Mouse (Mus musculus): ENCODE measurements around the gene Vamp5. TPM values are rescaled to one million over a fixed set of nuclear protein-coding genes. Genes with fewer than 3 reads are reported as not detected.

The Vamp5 gene
- polyA plus RNA-seq, 1 experiment from 2014 or later = 19.6 TPM

DNA sequence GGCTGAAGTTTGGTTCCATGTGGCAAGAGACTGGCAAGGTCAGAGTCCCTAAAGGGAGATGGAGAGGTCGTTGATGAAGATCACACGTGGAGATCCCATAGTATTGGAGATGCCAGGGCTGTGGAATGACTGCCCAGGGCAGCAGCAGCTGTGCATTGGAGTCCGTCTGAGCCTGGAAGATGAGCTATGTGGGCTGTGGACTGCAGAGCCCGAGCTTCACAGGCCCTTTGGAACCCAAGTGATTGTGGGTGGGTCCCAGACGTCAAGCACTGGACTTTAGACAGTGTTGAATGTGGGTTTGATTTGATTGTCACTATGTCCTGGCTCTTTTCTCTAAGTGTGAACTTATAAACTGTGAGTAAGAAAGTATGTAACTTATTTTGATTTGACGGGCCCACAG lies 15.3 kb downstream of the Vamp5 start:
- Histone ChIP-seq H3K9ac (ENCODE audit: low read length) (no peak overlapping the region), H3K36me3 (ENCODE audit: control insufficient read depth, insufficient read depth, low read length) (peaks cover 3% of the 10 kb centered on the region; the same call in 1 of the 2 replicates), H3K9me3 (ENCODE audit: control insufficient read depth, low read length) (no peaks in the 10 kb centered on the region), H3K4me1 (replicated peaks; ENCODE audit: control insufficient read depth, insufficient read depth, low read length) (peaks cover 17% of the 10 kb centered on the region), H3K4me3 (ENCODE audit: low read depth, low read length) (no peak overlapping the region), H3K27ac (ENCODE audit: low read depth) (no peak overlapping the region), H3K4me2 (ENCODE audit: low read length) (no peak overlapping the region), H3K27me3 (replicated peaks; ENCODE audit: control insufficient read depth, insufficient read depth, low read length) (no peaks in the 10 kb centered on the region)
- DNase-seq (ENCODE audit: low spot score) (no peak), ATAC-seq (replicated peaks; ENCODE audit: low FRiP score, low TSS enrichment, low read depth) (no peak)
- 78% methylated on average over 6 of the region's 6 CpGs for WGBS

DNA sequence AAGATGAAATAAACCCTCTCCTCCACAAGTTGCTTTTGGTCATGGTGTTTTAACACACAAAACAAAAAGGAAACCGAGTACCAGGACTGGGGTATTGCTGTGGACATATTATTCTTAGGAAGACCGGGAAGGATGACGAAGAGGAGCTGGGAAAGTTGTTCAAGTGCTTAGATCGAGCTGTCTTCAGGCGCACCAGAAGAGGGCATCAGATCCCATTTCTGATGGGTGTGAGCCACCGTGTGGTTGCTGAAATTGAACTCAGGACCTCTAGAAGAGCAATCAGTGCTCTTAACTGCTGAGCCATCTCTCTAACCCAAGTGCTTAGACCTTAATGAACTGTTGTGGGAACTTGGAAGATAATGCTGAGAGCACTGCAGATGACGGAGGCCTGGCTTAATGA lies 16.3 kb downstream of the Vamp5 start:
- Histone ChIP-seq H3K4me3 (ENCODE audit: low read depth, low read length) (no peak overlapping the region), H3K27ac (ENCODE audit: low read depth) (no peak overlapping the region), H3K9me3 (ENCODE audit: control insufficient read depth, low read length) (no peaks in the 10 kb centered on the region), H3K4me1 (replicated peaks; ENCODE audit: control insufficient read depth, insufficient read depth, low read length) (peaks cover 17% of the 10 kb centered on the region), H3K4me2 (ENCODE audit: low read length) (no peak overlapping the region), H3K36me3 (ENCODE audit: control insufficient read depth, insufficient read depth, low read length) (peaks cover 13% of the 10 kb centered on the region), H3K27me3 (replicated peaks; ENCODE audit: control insufficient read depth, insufficient read depth, low read length) (no peaks in the 10 kb centered on the region), H3K9ac (ENCODE audit: low read length) (no peak overlapping the region)
- DNase-seq (ENCODE audit: low spot score) = no peak
- WGBS = 47% methylated on average over 7 of the region's 7 CpGs
- ATAC-seq (replicated peaks; ENCODE audit: low FRiP score, low TSS enrichment, low read depth) = no peak

DNA sequence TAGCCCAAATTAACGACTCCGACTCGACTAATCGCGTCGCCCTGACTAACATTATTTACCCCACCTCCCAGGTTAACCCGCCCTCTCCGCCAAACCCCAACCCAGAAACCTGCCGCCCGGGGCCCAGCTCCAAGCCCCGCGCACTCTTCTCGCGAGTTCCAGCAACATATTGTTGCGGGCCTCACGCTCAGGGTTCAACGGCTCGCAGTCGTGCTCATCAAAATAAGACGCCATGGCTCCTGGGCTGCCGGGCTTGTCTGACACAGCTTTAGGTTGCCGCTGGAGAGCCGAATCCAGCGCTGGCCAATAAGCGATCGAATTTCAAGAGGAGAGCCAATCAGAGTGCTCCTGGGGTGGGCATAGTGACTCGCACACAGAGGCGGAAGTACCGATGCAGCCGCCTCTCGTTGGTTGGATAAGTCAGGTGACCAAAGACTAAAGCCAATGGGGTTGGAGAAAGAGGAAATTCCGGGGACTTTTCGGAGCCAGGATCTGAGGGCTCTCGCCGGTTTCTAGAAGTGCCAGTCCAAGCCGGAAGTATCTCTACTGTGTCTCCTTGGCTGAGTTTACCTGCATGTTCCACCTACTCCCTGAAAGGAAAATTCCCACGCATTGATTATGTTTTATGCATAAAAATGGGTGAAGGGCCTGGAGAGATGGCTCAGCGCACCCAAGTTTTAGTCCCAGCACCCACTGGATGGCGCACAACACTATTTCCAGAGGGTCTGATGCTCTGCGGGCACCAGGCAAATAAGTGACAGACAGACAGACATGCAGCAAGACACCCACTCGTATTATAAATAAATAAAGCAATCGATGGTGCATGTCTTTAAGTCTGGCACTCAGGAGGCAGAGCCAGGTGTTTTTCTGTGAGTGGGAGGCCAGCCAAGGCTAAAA lies 17.9 kb downstream of the Vamp5 start:
- peak; percentile 98 for ATAC-seq (replicated peaks; ENCODE audit: low FRiP score, low TSS enrichment, low read depth)
- under 1% methylated on average over 42 of the region's 42 CpGs for WGBS

DNA sequence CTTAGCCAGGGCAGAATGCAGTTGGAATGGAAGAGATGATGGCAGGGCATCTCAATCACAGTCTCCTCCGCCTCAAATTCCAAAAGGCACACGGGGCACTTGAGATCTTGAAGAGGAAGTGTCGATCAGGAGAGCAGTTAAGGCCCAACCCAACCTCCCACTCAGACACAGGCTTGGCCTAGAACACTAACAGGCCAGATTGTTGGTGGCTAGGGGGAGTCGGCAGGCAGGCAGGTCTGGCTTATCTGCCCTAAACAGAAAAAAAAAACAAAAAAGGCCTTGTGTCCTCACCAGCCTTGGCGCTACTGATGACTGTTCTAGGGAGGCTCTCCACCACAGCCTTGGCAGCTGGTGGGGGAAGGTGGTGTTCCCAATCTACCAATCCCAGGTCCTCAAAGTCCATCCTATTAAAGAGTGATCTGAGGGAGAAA lies 19.1 kb downstream of the Vamp5 start:
- Histone ChIP-seq H3K4me1 (replicated peaks; ENCODE audit: control insufficient read depth, insufficient read depth, low read length) (peaks cover 23% of the 10 kb centered on the region), H3K27me3 (replicated peaks; ENCODE audit: control insufficient read depth, insufficient read depth, low read length) (no peaks in the 10 kb centered on the region), H3K36me3 (ENCODE audit: control insufficient read depth, insufficient read depth, low read length) (peaks cover 26% of the 10 kb centered on the region), H3K9ac (ENCODE audit: low read length) (peak overlapping the region; percentile 55), H3K4me3 (ENCODE audit: low read depth, low read length) (peak overlapping the region; percentile 84), H3K9me3 (ENCODE audit: control insufficient read depth, low read length) (no peaks in the 10 kb centered on the region), H3K4me2 (ENCODE audit: low read length) (peak overlapping the region; percentile 72), H3K27ac (ENCODE audit: low read depth) (no peak overlapping the region)
- DNase-seq (ENCODE audit: low spot score) (no peak), ATAC-seq (replicated peaks; ENCODE audit: low FRiP score, low TSS enrichment, low read depth) (no peak)
- 55% methylated on average over 5 of the region's 5 CpGs for WGBS

More for the DNA sequence above, 17.9 kb downstream of the Vamp5 start:
- DNase-seq (ENCODE audit: low spot score) = peak; percentile 91
- H3K9ac ChIP-seq (ENCODE audit: low read length) = peak overlapping the region; percentile 55
- H3K4me2 ChIP-seq (ENCODE audit: low read length) = peak overlapping the region; percentile 72
- no peaks in the 10 kb centered on the region for H3K9me3 ChIP-seq (ENCODE audit: control insufficient read depth, low read length)
- H3K27ac ChIP-seq (ENCODE audit: low read depth) = peak overlapping the region; percentile 47
- H3K36me3 ChIP-seq (ENCODE audit: control insufficient read depth, insufficient read depth, low read length) = peaks cover 26% of the 10 kb centered on the region
- no peaks in the 10 kb centered on the region for H3K27me3 ChIP-seq (replicated peaks; ENCODE audit: control insufficient read depth, insufficient read depth, low read length)
- peaks cover 18% of the 10 kb centered on the region for H3K4me1 ChIP-seq (replicated peaks; ENCODE audit: control insufficient read depth, insufficient read depth, low read length)
- peak overlapping the region; percentile 84 for H3K4me3 ChIP-seq (ENCODE audit: low read depth, low read length)

DNA sequence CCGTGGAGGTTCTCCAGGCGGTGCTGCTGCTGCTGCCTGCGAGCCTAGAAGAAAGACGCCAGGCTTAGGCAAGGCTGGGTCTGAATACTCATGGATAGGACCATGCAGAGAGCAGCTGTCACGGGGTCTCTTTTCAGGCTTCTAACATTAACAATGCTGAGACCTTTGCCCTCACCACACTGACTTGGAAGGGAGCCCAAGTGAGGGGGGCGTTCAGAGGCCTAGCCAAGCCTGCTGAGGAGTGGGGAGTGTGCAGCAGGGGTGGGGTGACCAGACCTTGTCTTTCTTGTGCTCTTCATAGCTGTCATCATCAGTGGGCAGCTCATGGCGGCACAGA lies 19.7 kb downstream of the Vamp5 start:
- no peak for ATAC-seq (replicated peaks; ENCODE audit: low FRiP score, low TSS enrichment, low read depth)
- 48% methylated on average over 7 of the region's 7 CpGs for WGBS
- no peak overlapping the region for H3K9ac ChIP-seq (ENCODE audit: low read length)

DNA sequence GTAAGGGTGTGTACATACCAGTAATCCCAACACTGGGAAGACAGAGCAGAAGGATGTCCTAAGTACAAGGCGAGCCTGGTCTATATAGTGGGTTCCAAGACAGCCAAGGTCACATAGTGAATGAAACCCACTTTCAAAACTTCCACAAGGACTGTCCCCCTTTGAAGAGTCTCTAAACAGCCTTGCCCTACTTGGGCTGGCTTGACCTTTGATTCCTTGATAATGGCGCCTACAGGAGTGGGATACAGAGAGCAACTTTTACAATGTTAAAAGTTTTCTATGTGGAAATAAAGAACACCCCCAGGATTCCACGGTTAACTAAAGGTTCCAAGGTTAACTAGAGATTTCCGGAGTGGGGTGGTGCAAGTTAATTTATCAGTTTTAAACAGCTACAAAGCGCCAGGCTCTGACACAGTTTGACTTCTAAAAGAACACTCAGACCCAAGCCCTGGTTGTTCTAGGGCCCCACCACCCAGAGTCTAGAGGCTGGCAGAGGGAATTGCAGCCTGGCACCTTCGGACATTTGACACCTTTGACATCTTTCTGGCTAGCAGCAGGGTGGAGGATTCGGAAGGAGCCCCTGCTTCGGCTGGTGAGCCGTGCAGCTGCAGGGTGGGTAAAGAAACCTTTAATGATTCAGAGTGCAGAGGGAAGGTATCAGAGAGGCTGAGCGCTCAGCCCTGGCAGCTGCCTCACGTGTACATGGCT lies 20.2 kb downstream of the Vamp5 start:
- H3K27me3 ChIP-seq (replicated peaks; ENCODE audit: control insufficient read depth, insufficient read depth, low read length) = no peaks in the 10 kb centered on the region
- H3K36me3 ChIP-seq (ENCODE audit: control insufficient read depth, insufficient read depth, low read length) = peaks cover 26% of the 10 kb centered on the region
- no peak overlapping the region for H3K9ac ChIP-seq (ENCODE audit: low read length)
- peaks cover 23% of the 10 kb centered on the region for H3K4me1 ChIP-seq (replicated peaks; ENCODE audit: control insufficient read depth, insufficient read depth, low read length)
- no peak for DNase-seq (ENCODE audit: low spot score)
- H3K4me3 ChIP-seq (ENCODE audit: low read depth, low read length) = no peak overlapping the region
- WGBS = 71% methylated on average over 11 of the region's 11 CpGs
- ATAC-seq (replicated peaks; ENCODE audit: low FRiP score, low TSS enrichment, low read depth) = no peak
- H3K4me2 ChIP-seq (ENCODE audit: low read length) = no peak overlapping the region
- no peaks in the 10 kb centered on the region for H3K9me3 ChIP-seq (ENCODE audit: control insufficient read depth, low read length)
- no peak overlapping the region for H3K27ac ChIP-seq (ENCODE audit: low read depth)

More for the DNA sequence above, 19.7 kb downstream of the Vamp5 start:
- H3K4me2 ChIP-seq (ENCODE audit: low read length) = 0 out of 2 replicates have a peak overlapping the region, but pooled peaks have one; percentile 72
- no peaks in the 10 kb centered on the region for H3K9me3 ChIP-seq (ENCODE audit: control insufficient read depth, low read length)
- H3K4me1 ChIP-seq (replicated peaks; ENCODE audit: control insufficient read depth, insufficient read depth, low read length) = peaks cover 23% of the 10 kb centered on the region
- no peak overlapping the region for H3K27ac ChIP-seq (ENCODE audit: low read depth)
- no peaks in the 10 kb centered on the region for H3K27me3 ChIP-seq (replicated peaks; ENCODE audit: control insufficient read depth, insufficient read depth, low read length)
- DNase-seq (ENCODE audit: low spot score) = no peak
- no peak overlapping the region for H3K4me3 ChIP-seq (ENCODE audit: low read depth, low read length)
- H3K36me3 ChIP-seq (ENCODE audit: control insufficient read depth, insufficient read depth, low read length) = peaks cover 26% of the 10 kb centered on the region

DNA sequence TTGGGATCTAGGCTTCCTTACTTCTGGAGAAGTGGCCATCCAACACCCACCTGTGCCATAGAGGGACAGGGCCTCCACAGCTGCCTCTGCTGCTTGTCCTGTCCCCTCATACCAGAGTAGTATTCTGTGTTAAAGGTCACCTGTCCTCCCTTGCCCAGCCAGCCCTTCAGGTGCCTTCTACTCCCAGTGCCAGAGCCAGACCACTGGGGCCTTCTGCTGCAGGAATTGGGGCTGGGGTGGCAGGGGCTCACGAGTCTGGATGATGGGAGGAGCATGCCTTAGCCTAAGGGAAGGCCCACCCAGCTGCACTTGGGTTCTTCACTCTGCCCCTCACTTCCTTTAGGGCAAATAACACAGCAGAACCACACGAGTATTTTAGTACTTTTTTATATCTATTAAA lies 20.9 kb downstream of the Vamp5 start:
- WGBS = 64% methylated on average over 2 of the region's 2 CpGs
- Histone ChIP-seq H3K9ac (ENCODE audit: low read length) (no peak overlapping the region), H3K4me3 (ENCODE audit: low read depth, low read length) (no peak overlapping the region)

DNA sequence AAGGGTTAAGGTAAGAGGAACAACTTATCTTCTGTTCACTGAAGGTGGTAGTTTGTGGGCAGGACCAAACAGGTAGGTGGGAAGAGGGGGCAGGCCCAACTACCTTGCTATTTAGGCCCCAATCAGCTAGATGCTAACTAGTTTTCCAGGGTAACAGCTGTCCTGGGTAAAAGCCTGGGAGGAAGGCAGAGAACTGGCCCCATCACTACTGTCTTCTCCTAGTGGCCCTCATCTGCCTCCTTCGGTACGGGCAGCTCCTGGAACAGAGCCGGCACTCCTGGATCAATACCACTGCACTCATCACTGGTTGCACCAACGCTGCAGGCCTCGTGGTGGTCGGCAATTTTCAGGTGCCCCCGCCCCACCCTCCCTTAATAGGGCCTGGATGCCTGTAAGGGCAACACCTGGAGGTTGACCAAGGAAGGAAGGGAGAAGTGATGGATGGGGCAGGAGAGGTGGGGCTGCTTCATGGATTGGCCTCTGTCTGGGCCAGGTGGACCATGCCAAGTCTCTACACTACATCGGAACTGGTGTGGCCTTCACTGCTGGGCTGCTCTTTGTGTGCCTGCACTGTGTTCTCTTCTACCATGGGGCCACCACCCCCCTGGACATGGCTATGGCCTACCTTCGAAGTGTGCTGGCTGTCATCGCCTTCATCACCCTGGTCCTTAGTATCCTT lies 22.0 kb downstream of the Vamp5 start:
- ATAC-seq (replicated peaks; ENCODE audit: low FRiP score, low TSS enrichment, low read depth) = no peak
- Histone ChIP-seq H3K4me2 (ENCODE audit: low read length) (no peak overlapping the region), H3K9me3 (ENCODE audit: control insufficient read depth, low read length) (no peaks in the 10 kb centered on the region), H3K27me3 (replicated peaks; ENCODE audit: control insufficient read depth, insufficient read depth, low read length) (no peaks in the 10 kb centered on the region), H3K4me1 (replicated peaks; ENCODE audit: control insufficient read depth, insufficient read depth, low read length) (peaks cover 27% of the 10 kb centered on the region), H3K9ac (ENCODE audit: low read length) (no peak overlapping the region), H3K36me3 (ENCODE audit: control insufficient read depth, insufficient read depth, low read length) (peaks cover 26% of the 10 kb centered on the region), H3K4me3 (ENCODE audit: low read depth, low read length) (no peak overlapping the region), H3K27ac (ENCODE audit: low read depth) (no peak overlapping the region)
- no peak for DNase-seq (ENCODE audit: low spot score)
- WGBS = 88% methylated on average over 10 of the region's 10 CpGs

More for the DNA sequence above, 20.9 kb downstream of the Vamp5 start:
- Histone ChIP-seq H3K4me1 (replicated peaks; ENCODE audit: control insufficient read depth, insufficient read depth, low read length) (peaks cover 27% of the 10 kb centered on the region), H3K27me3 (replicated peaks; ENCODE audit: control insufficient read depth, insufficient read depth, low read length) (no peaks in the 10 kb centered on the region), H3K9me3 (ENCODE audit: control insufficient read depth, low read length) (no peaks in the 10 kb centered on the region), H3K36me3 (ENCODE audit: control insufficient read depth, insufficient read depth, low read length) (peaks cover 26% of the 10 kb centered on the region), H3K4me2 (ENCODE audit: low read length) (no peak overlapping the region), H3K27ac (ENCODE audit: low read depth) (no peak overlapping the region)
- ATAC-seq (replicated peaks; ENCODE audit: low FRiP score, low TSS enrichment, low read depth) (no peak), DNase-seq (ENCODE audit: low spot score) (no peak)
